Mouse (Mus musculus): ENCODE measurements around the gene Aff3.

Aff3 gene

GRCm38 (mm10) chr1:38664777-38665176, at the start of gene Aff3:
Aff3 (minus strand) TSS chr1:38664955.
- DNase-seq (ENCODE audit: low read depth, low spot score), result no peak

DNA sequence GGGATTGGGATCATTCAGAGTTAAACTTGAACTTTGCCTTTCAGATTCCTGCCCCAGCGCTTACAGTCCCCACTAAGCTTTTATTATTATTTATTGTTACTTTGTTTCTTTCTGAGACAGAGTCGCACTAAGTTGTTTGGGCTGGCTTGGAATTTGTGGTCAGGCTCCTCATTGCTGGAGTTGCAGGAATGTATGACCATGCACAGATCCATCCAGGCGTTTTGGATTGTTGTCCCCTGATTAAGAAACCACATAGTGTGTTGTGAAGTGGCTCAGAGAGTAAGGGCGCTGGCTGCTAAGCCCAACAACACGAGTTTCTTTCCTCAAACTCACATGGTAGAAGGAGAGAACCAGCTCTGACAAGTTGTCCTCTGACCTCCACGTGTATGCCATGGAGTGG, 35.9 kb upstream of the Aff3 start:
- no peak for DNase-seq (ENCODE audit: low read depth, low spot score)

DNA sequence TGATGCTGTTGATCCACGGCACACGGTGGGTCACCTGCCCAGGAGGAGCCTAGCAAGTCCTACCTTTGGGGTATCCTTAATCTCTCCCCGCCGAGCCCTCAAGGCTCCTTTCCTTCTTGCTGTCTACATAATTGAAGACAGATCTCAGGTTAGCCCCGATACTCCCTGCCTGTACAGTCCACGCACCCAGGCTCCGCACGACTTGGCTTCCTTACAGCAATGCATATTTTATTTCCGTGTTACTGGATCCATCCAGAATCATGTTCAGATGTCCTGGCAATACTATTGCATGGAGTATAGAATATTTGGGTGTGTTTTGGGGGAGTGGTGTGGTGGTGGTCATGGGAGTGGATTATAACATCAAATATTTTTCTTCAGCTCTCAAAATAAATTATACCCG, 34.5 kb upstream of the Aff3 start:
- no peak for DNase-seq (ENCODE audit: low read depth, low spot score)

DNA sequence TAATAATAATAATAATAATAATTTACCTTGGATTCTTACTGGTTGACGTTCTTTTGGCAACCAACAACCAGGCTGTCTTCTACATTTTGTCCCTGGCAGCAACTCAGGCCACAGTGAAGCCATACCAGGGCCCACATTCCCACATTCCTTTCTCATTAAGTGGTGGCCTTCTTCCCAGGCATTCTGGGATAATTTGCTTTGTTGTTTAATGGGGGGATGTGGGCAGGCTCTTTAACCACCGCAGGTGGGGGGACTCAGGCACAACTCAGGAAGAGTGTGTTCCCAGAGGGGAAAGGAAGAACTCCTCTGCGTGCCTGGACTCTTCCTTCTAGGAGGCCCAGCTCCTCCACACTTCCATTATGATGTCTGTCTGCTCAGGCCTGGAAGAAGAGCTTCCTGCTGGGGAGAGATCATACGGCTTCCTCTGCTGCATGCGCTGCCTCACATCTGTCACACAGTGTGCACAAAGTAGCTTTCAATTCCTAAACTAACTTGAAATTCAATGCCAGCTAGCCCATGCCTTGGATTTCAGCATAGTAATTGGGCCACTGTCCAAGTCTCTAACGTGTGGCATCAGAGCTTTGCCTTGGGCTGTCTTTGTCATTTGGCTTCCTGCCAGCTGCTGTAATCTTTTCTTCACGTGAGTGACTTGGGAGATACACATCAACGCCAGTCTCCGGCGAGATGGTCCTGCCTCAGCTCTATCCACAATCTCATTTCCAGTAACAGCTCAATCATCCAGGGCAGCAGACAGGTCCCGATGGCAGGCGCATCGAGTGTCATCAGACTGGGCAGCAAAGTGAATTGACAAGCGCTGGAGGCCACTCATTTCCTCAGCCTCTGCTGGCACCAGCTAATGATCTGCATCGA, 31.3 kb upstream of the Aff3 start:
- DNase-seq (ENCODE audit: low read depth, low spot score), result no peak

DNA sequence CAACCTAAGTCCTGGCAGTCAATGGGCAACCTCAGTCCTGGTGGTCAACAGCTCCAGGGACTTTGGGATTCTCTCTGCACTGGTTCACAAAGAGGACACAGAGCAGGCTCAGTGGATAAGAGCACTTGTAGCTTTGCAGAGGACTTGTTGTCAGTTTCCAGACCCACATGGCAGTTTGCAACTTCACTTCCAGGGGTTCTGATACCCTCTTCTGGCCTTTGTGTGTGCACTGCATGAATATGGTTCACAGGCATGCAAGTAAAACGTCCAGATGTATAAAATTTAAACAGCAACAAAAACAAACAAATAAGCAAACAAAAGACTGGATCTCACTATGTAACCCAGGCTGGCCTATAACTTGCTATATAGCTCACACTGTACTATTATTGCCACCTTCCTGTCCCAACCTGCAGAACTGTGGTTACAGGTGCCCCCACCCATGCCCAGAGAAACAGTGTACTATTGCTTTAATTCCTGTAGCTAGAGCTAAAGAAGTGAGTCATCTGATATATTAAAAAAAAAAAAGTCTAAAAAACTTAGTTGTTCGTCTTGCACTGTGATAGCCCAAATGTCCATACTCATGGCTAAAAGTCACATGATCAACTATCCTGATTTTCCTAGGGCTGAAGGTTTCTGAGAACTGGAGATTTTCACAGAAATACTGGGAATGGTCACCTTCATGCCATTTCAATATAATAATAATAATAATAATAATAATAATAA, 30.5 kb upstream of the Aff3 start:
- DNase-seq (ENCODE audit: low read depth, low spot score), result no peak

- no peak for DNase-seq (ENCODE audit: low read depth, low spot score)
Observed at GRCm38 (mm10) chr1:38694142-38694541, 29.4 kb upstream of the Aff3 start.

DNA sequence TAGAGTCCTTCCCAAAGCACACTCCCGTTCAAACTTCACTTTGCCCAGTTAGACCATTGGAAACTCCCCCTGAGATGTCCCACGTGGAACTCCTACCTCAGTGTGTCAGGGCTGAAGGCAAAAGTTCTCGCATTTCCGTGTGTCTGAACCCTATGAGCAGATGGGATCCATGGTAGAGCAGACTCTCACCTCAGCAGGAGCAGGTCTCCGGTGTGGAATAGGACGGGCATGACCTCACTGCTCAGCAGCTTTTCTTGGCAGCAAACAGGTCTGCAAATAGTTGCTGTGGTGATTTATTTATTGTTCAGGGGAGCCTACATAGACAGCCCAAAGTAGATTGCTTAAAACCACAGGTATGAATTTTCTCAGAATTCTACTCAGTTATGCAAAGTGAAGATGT, 25.7 kb upstream of the Aff3 start:
- no peak for DNase-seq (ENCODE audit: low read depth, low spot score)

DNA sequence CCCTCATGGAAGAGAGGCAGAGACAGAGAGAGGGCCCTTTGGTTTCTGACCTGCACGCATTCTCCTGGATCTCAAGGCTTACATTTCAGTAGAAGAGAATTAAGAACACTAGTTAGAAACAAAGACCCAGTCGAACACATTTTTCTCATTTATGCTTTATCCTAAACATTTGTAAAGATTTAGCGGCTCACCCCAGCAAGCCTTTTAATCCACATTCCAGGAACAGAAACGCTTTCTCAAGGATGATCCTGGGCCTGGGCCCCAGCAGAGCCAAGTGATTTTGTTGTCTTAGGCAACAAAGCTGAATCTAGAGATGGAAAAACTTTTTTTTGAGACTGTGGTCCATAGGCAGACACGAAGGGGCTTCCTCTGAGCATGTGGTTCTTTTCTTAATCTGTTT, 23.5 kb upstream of the Aff3 start:
- DNase-seq (ENCODE audit: low read depth, low spot score), result no peak

DNA sequence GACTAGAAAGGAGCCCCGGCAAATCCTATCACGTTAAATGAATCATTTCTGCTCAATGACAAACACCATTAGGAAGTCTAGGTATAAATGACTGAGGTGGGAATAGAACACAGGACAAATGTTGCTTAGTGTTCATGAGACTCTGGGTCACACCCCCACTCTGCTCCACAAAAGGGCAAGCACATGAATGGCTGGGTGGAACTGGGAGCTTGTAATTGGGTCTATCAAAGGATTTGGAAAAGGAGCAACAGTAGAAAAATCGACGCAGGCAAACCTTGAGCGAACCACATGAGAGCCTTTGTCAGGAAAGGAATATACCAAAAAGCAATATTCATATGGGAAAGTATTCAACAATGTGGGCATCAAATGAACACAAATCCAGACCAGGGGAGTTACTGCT, 21.0 kb upstream of the Aff3 start:
- DNase-seq (ENCODE audit: low read depth, low spot score), result no peak

DNA sequence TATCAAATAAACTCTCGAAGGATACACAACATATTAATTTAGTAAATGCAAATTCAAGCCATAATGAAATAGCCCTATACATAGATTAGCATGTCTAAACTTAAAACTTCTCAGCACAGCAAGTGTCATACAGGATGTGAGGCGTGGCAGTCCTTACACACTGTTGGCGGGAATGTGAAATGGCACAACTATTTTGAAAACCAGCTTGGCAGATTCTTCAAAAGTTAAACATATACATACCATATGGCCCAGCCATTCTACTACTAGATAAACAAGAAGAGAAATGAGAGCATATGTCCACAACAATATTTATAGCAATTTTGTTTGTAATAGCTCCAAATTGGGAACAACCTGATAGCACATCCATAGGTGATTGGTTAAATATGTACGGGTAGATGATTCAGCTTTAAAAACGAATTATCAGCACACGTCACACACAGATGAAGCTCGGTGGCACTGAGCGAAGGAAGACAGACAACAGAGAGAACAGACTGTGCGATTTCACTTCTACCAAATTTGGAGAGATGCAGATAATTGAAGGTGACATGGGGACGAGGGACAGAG, 18.5 kb upstream of the Aff3 start:
- DNase-seq (ENCODE audit: low read depth, low spot score), result no peak

- no peak for DNase-seq (ENCODE audit: low read depth, low spot score)
Observed at GRCm38 (mm10) chr1:38679890-38680289, 15.1 kb upstream of the Aff3 start.

DNA sequence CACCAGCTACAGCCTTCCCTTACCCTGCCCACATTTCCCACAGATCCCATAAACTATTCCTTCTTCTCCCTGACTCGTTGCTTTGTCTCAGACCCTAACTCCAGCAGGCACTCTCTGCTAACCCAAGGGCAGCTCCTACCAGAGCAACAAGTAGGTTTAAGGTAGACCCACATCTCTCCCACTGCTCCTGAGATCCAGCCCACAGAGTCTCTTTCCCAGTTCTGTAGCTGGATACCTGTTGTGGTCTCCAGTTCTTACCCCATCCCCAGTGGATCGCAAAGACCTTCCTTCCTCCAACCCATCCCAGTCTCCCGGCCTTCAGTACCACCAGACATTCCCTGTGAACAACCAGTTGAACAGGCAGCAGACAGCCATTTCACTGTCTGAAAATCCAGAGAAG, 7.0 kb upstream of the Aff3 start:
- no peak for DNase-seq (ENCODE audit: low read depth, low spot score)

DNA sequence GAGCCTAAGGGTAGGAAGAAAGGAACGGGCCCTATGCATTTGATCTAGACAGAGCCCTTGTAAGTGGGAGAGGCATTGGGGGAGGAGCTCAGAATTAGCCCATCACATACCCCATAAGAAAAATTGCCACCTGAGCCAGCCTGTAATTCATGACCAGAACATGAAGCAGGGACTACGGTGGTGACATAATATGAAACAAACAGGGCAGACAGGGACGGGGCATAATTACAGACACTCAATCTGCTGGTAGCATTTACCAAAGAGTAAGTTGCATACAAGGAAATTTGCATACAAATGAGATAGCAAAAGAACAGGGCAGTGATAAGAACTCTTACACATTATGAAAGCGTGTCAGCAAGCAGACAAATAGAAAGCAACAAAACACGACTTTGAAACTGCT, 6.3 kb upstream of the Aff3 start:
- DNase-seq (ENCODE audit: low read depth, low spot score), result no peak

DNA sequence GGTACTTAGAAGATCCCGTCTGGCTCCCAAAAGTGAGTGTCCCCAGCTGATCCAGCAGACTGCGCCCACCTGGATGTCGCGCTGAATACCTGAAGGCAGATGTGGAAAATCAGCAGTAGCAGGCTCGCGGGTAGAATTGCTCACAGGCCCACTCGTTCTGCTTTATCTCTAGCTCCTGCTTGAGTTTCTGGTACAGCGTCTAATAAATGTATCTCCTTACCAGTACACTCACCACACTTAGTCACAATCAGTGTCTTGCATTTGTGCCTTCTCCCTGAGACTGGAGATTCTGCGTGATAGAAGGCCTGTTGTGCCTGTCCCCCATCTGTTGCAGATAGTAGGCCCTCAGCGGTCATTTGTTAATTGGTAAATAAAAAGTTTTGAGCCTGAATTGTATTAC, 3.6 kb upstream of the Aff3 start:
- no peak for DNase-seq (ENCODE audit: low read depth, low spot score)

GRCm38 (mm10) chr1:38667892-38668291, 3.1 kb upstream of the Aff3 start:
- DNase-seq (ENCODE audit: low read depth, low spot score), result no peak

DNA sequence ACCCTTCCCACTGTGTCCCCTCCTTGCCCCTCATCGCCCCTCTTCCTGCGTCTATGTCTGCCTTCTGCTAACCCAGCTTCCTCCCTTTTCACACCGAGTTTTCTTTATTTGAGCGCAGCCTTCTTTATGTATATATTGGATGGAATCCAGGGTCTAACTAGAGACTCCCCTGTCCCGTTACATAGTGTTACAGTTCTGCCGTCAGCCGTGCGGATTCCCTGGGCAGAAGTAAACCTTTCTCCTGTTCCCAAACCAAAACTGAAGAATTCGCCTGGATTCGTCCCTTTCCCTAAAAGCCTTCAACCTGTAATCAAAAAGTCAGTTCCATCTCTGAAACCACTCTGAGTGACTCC, 2.0 kb upstream of the Aff3 start:
- DNase-seq (ENCODE audit: low read depth, low spot score), result no peak

- DNase-seq (ENCODE audit: low read depth, low spot score), result no peak
Observed at GRCm38 (mm10) chr1:38666111-38666765, 1.5 kb upstream of the Aff3 start.

DNA sequence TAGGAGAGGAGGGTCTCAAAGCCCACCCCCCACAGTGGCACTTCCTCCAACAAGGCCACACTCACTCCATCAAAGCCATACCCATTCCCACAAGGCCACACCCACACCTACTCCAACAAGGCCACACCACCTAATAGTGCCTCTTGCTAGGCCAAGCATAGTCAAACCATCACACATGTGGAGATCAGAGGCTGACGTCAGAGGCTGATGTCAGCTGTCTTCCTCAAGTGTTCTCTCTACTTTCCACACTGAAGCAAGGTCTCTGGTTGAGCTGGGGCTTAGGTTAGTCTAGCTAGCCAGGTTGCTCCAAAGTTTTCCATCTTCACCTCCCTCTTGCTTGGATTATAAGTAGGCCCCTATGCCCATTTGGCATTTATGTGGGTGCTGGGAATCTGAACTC, 856 bp upstream of the Aff3 start:
- DNase-seq (ENCODE audit: low read depth, low spot score), result no peak

- no peak for DNase-seq (ENCODE audit: low read depth, low spot score)
Observed at GRCm38 (mm10) chr1:38664261-38664660, 494 bp downstream of the Aff3 start.

DNA sequence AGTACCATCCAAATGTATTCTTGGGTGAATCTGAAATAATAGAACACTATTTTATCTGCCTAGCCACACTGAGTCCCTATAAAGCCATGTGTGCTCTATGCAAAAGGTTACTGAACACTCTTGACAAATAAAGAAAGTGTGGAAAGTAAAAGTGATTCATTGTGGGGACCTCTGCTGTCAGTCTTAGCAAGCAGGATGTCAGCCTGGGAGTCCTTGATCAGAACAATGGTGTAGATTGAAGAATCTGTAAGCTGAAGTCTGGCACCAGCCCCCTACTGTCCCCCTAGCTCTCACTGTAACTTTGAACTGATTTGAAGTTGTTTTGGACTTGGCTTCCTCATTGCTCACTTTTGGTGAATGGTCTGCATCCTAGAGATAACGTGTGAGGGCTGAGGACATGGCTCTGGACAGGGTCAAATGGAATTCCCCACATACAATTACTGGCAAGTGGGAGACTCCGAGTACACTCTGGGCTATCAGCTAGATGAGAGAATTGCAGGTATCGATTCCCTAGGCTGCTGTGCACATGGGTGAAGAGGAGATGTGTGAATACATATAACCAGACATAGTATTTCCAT, 2.0 kb downstream of the Aff3 start:
- no peak for DNase-seq (ENCODE audit: low read depth, low spot score)

- no peak for DNase-seq (ENCODE audit: low read depth, low spot score)
Observed at GRCm38 (mm10) chr1:38658933-38659553, 5.7 kb downstream of the Aff3 start.

DNA sequence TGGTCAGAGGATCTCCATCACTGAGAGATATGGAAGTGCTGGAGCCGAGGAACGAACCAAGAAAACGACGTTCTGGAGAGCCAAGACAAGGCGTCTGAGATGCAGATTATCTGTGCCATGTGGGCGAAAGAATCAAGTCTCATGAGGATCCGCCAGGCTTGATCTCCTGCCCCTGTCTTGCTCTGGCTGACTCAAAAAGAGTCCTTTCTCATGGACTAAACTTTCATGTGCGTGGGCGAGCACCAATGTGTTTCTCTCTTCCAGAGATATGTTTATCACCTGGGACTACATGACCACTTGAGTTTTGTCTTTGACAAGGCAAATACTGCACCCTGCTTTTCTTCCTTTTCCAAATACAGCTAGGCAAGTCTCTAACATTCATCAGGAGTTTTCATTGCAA, 6.4 kb downstream of the Aff3 start:
- DNase-seq (ENCODE audit: low read depth, low spot score), result no peak

Data from ZHBTc4 (cell line).